In the genomic region with DNA sequence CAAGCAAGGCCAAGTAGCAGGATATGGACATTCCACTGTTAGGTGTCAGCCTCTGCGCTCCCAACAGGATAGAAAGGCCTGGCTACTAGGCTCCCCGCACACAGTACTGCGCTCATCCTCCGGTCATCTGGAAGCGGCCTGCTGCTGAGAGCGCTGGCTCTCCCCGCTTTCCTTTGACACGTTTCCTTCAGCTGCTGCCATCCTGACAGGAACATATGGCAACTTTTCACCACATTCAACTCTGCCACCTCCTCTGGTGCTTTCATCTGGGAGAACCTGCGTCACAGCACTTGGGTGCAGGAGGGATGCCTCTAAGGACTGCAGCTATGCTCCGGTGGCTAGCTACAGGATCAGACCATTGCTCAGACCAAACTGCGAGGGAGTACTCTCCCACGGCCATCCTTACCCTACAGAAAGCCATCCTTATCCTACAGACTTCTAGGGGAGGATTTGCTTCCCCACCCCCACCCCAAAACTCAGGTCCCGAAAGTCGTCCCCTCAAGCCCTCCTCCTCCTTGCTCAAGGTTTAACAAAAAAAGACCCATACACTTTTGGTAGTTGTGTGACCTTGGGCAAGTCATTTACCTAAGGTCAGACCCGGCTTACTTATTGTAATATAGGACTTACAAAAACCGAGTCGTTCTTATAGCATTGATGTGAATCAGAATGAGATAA, we compare ENCODE assay signal across 8 mouse cellular contexts. TPM values are rescaled to one million over a fixed set of nuclear protein-coding genes. Genes with fewer than 3 reads are reported as not detected.
DNase-seq lines count a peak whose midpoint lies in the region; ATAC-seq and TF ChIP-seq lines count a peak whose summit lies in the region.

No protein-coding gene starts in this region.

- peak overlapping the region; percentile 88 for H3K9ac ChIP-seq in forebrain, embryonic 11.5 days (ENCODE audit: low read length)
- H3K9ac ChIP-seq in hindbrain, embryonic 16.5 days (ENCODE audit: low read depth, low read length), result peak overlapping the region; percentile 41; the same call in 1 of the 2 replicates
- H3K9ac ChIP-seq in liver, embryonic 14.5 days (replicated peaks), result no peak overlapping the region

- no peak for TF ChIP-seq EP300 in liver, embryonic 14.5 days (IDR thresholded peaks at IDR 0.05; ENCODE audit: low read depth)

- H3K9me3 ChIP-seq in E14TG2a.4 (ENCODE audit: low read length), result no peaks in the 10 kb centered on the region
- H3K9me3 ChIP-seq in forebrain, embryonic 11.5 days (ENCODE audit: control insufficient read depth, low read length), result no peaks in the 10 kb centered on the region
- H3K9me3 ChIP-seq in hindbrain, embryonic 16.5 days (ENCODE audit: control insufficient read depth, low read length), result no peaks in the 10 kb centered on the region
- no peaks in the 10 kb centered on the region for H3K9me3 ChIP-seq in liver, embryonic 14.5 days (ENCODE audit: control insufficient read depth, low read length)

- WGBS in forebrain, embryonic 11.5 days, result 6% methylated on average over 17 of the region's 17 CpGs
- 9% methylated on average over 17 of the region's 17 CpGs for WGBS in hindbrain, embryonic 16.5 days
- 10% methylated on average over 17 of the region's 17 CpGs for WGBS in liver, embryonic 14.5 days (ENCODE audit: insufficient replicate concordance)

- H3K27me3 ChIP-seq in E14TG2a.4 (ENCODE audit: insufficient read depth, low read length), result peaks cover 24% of the 10 kb centered on the region
- no peaks in the 10 kb centered on the region for H3K27me3 ChIP-seq in forebrain, embryonic 11.5 days (ENCODE audit: control insufficient read depth, insufficient read depth, low read length)
- H3K27me3 ChIP-seq in hindbrain, embryonic 16.5 days (replicated peaks; ENCODE audit: control insufficient read depth, insufficient read depth, low read length), result 0 out of 2 replicates have a peak, but pooled peaks cover 3% of the 10 kb centered on the region
- peaks cover 44% of the 10 kb centered on the region for H3K27me3 ChIP-seq in liver, embryonic 14.5 days (ENCODE audit: control insufficient read depth, insufficient read depth, low read length)

- peak overlapping the region; percentile 84 for H3K4me2 ChIP-seq in forebrain, embryonic 11.5 days (ENCODE audit: low read depth, low read length, severe bottlenecking)
- H3K4me2 ChIP-seq in hindbrain, embryonic 16.5 days (ENCODE audit: low read length), result peak overlapping the region; percentile 96
- H3K4me2 ChIP-seq in liver, embryonic 14.5 days (ENCODE audit: low read depth), result peak overlapping the region; percentile 74

- DNase-seq in adrenal gland, postnatal 25 days, result peak; percentile 8
- DNase-seq in forebrain, embryonic 11.5 days (ENCODE audit: low spot score), result peak; percentile 60
- no peak for DNase-seq in liver, embryonic 14.5 days (ENCODE audit: low read depth in 3 of 3, low spot score in 3 of 3)
- peak; percentile 44 for DNase-seq in right cerebral cortex, postnatal 25 days
- no peak for DNase-seq in testis, postnatal 14 days (ENCODE audit: low spot score)
- no peak for DNase-seq in natural killer cell, adult 2 months (ENCODE audit: low spot score in 2 of 2)

- no peak for TF ChIP-seq CTCF in E14TG2a.4 (conservative IDR thresholded peaks at IDR 0.05; ENCODE audit: low read length)
- TF ChIP-seq CTCF in liver, embryonic 14.5 days (IDR thresholded peaks at IDR 0.05; ENCODE audit: low read depth), result no peak

- no peak overlapping the region for H3K27ac ChIP-seq in forebrain, embryonic 11.5 days (ENCODE audit: low read depth, low read length)
- H3K27ac ChIP-seq in hindbrain, embryonic 16.5 days (ENCODE audit: low read depth, low read length), result no peak overlapping the region
- H3K27ac ChIP-seq in liver, embryonic 14.5 days, result no peak overlapping the region

- peaks cover 30% of the 10 kb centered on the region for H3K4me1 ChIP-seq in E14TG2a.4 (replicated peaks; ENCODE audit: low read depth, low read length)
- peaks cover 5% of the 10 kb centered on the region; the same call in 1 of the 2 replicates for H3K4me1 ChIP-seq in forebrain, embryonic 11.5 days (replicated peaks; ENCODE audit: control insufficient read depth, insufficient read depth, low read length)
- peaks cover 26% of the 10 kb centered on the region for H3K4me1 ChIP-seq in hindbrain, embryonic 16.5 days (ENCODE audit: control insufficient read depth, insufficient read depth, low read depth, low read length)
- H3K4me1 ChIP-seq in liver, embryonic 14.5 days (replicated peaks; ENCODE audit: control insufficient read depth in 2 of 2, insufficient read depth in 2 of 2, low read length in 1 of 2), result no peaks in the 10 kb centered on the region

- no peaks in the 10 kb centered on the region for H3K36me3 ChIP-seq in E14TG2a.4 (ENCODE audit: insufficient read depth, low read length)
- H3K36me3 ChIP-seq in forebrain, embryonic 11.5 days (ENCODE audit: control insufficient read depth, insufficient read depth, low read length), result no peaks in the 10 kb centered on the region
- H3K36me3 ChIP-seq in hindbrain, embryonic 16.5 days (ENCODE audit: control insufficient read depth, insufficient read depth, low read length), result no peaks in the 10 kb centered on the region
- H3K36me3 ChIP-seq in liver, embryonic 14.5 days (replicated peaks; ENCODE audit: control insufficient read depth, insufficient read depth, low read depth), result no peaks in the 10 kb centered on the region

- ATAC-seq in forebrain, embryonic 11.5 days (replicated peaks; ENCODE audit: low FRiP score), result no peak
- no peak for ATAC-seq in hindbrain, embryonic 16.5 days
- ATAC-seq in liver, embryonic 14.5 days (ENCODE audit: insufficient read depth), result no peak

- peak overlapping the region; percentile 95 for H3K4me3 ChIP-seq in E14TG2a.4 (replicated peaks; ENCODE audit: low read length)
- H3K4me3 ChIP-seq in forebrain, embryonic 11.5 days (ENCODE audit: low read depth, low read length), result peak overlapping the region; percentile 87
- H3K4me3 ChIP-seq in hindbrain, embryonic 16.5 days (ENCODE audit: low read length), result peak overlapping the region; percentile 89
- peak overlapping the region; percentile 58 to 70 for H3K4me3 ChIP-seq in liver, embryonic 14.5 days (ENCODE audit: insufficient read depth in 1 of 2, low read depth in 2 of 2, low read length in 2 of 2)

RNA-seq across cellular contexts. Expression of gene Magi1, which starts 2.0 kb away (rescaled TPM):
- 13.0 and 19.2 TPM in 2 replicates for total RNA-seq in adrenal gland, postnatal 25 days (2021)
- 42.1 and 44.3 TPM in 2 replicates for polyA plus RNA-seq in forebrain, embryonic 11.5 days (2014; fragmentation: Nextera tagmentation; extraction: Ambion mirVana)
- polyA plus RNA-seq in hindbrain, embryonic 16.5 days (2015; fragmentation: Nextera tagmentation; extraction: Ambion mirVana), result 27.7 and 28.2 TPM in 2 replicates
- polyA plus RNA-seq in liver, embryonic 14.5 days (2012; rRNA removed), result 0.96 and 1.3 TPM in 2 replicates
- 0.78 and 1.1 TPM in 2 replicates for polyA plus RNA-seq in liver, embryonic 14.5 days (2014; fragmentation: Nextera tagmentation; extraction: Ambion mirVana)

Comparison
In these comparisons a context has a peak if more than half of its experiments do, and no peak if none do; other contexts are left out.
1. DNase-seq: peak in adrenal gland, postnatal 25 days (single experiment), forebrain, embryonic 11.5 days (single experiment) and right cerebral cortex, postnatal 25 days (single experiment); none in liver, embryonic 14.5 days (0 of 3), testis, postnatal 14 days (single experiment) and natural killer cell, adult 2 months (0 of 2).
2. RNA of gene Magi1, which starts 2.0 kb away (polyA plus RNA-seq): 42.1 to 44.3 TPM in forebrain, embryonic 11.5 days and 27.7 to 28.2 TPM in hindbrain, embryonic 16.5 days; 0.78 to 1.3 TPM in liver, embryonic 14.5 days; every median in the first group is over 10 times any median in the second.
3. Peak in every context shown above with its lines, with median percentiles within 50 percentile points of each other: H3K4me3 ChIP-seq and H3K4me2 ChIP-seq.